Mouse (Mus musculus): ENCODE measurements around the gene Slc38a7. TPM values are rescaled to one million over a fixed set of nuclear protein-coding genes. Genes with fewer than 3 reads are reported as not detected.

The Slc38a7 gene
- polyA plus RNA-seq, 2 experiments: 5.5 to 6.7 TPM

GRCm38 (mm10) chr8:95884491-95884890, 31.2 kb upstream of the Slc38a7 start:
- ATAC-seq (ENCODE audit: insufficient read depth): no peak
- Histone ChIP-seq H3K4me1 (replicated peaks; ENCODE audit: control insufficient read depth in 2 of 2, insufficient read depth in 2 of 2, low read length in 1 of 2) (peaks cover 0 to 14% of the 10 kb centered on the region in 2 experiments; a peak in 3 of 4 replicates), H3K27me3 (ENCODE audit: control insufficient read depth, insufficient read depth, low read length) (no peaks in the 10 kb centered on the region), H3K4me2 (ENCODE audit: low read depth) (peak overlapping the region; percentile 41), H3K27ac (no peak overlapping the region), H3K9ac (replicated peaks) (no peak overlapping the region), H3K36me3 (replicated peaks; ENCODE audit: control insufficient read depth, insufficient read depth, low read depth) (no peaks in the 10 kb centered on the region), H3K9me3 (ENCODE audit: control insufficient read depth, low read length) (no peaks in the 10 kb centered on the region), H3K4me3 (ENCODE audit: insufficient read depth in 1 of 2, low read depth in 2 of 2, low read length in 2 of 2) (no peak overlapping the region)
- 72% methylated on average over 12 of the region's 12 CpGs for WGBS (ENCODE audit: insufficient replicate concordance)
- DNase-seq (ENCODE audit: low read depth in 3 of 3, low spot score in 3 of 3): no peak
- TF ChIP-seq EP300 (IDR thresholded peaks at IDR 0.05; ENCODE audit: low read depth) (no peak), CTCF (IDR thresholded peaks at IDR 0.05; ENCODE audit: low read depth) (no peak)

GRCm38 (mm10) chr8:95882191-95882590, 28.9 kb upstream of the Slc38a7 start:
- DNase-seq (ENCODE audit: low read depth in 3 of 3, low spot score in 3 of 3) (no peak), ATAC-seq (ENCODE audit: insufficient read depth) (no peak)
- no peak overlapping the region for H3K9ac ChIP-seq (replicated peaks)
- WGBS (ENCODE audit: insufficient replicate concordance): 61% methylated on average over 9 of the region's 9 CpGs
- H3K4me3 ChIP-seq (ENCODE audit: insufficient read depth in 1 of 2, low read depth in 2 of 2, low read length in 2 of 2): no peak overlapping the region
- no peak for TF ChIP-seq CTCF (IDR thresholded peaks at IDR 0.05; ENCODE audit: low read depth)
- TF ChIP-seq EP300 (IDR thresholded peaks at IDR 0.05; ENCODE audit: low read depth): no peak
- no peaks in the 10 kb centered on the region for H3K27me3 ChIP-seq (ENCODE audit: control insufficient read depth, insufficient read depth, low read length)
- H3K27ac ChIP-seq: no peak overlapping the region
- peaks cover 3% of the 10 kb centered on the region for H3K36me3 ChIP-seq (replicated peaks; ENCODE audit: control insufficient read depth, insufficient read depth, low read depth)
- H3K4me1 ChIP-seq (replicated peaks; ENCODE audit: control insufficient read depth in 2 of 2, insufficient read depth in 2 of 2, low read length in 1 of 2): peaks cover 0 to 18% of the 10 kb centered on the region in 2 experiments; a peak in 2 of 4 replicates
- H3K4me2 ChIP-seq (ENCODE audit: low read depth): no peak overlapping the region
- no peaks in the 10 kb centered on the region for H3K9me3 ChIP-seq (ENCODE audit: control insufficient read depth, low read length)

- 65% methylated on average over 3 of the region's 3 CpGs for WGBS (ENCODE audit: insufficient replicate concordance)
- Histone ChIP-seq H3K4me3 (ENCODE audit: insufficient read depth in 1 of 2, low read depth in 2 of 2, low read length in 2 of 2) (no peak overlapping the region), H3K27ac (no peak overlapping the region), H3K4me1 (replicated peaks; ENCODE audit: control insufficient read depth in 2 of 2, insufficient read depth in 2 of 2, low read length in 1 of 2) (peaks cover 0 to 13% of the 10 kb centered on the region in 2 experiments; a peak in 2 of 4 replicates), H3K4me2 (ENCODE audit: low read depth) (no peak overlapping the region), H3K27me3 (ENCODE audit: control insufficient read depth, insufficient read depth, low read length) (no peaks in the 10 kb centered on the region), H3K9ac (replicated peaks) (no peak overlapping the region), H3K9me3 (ENCODE audit: control insufficient read depth, low read length) (no peaks in the 10 kb centered on the region), H3K36me3 (replicated peaks; ENCODE audit: control insufficient read depth, insufficient read depth, low read depth) (peaks cover 9% of the 10 kb centered on the region)
- ATAC-seq (ENCODE audit: insufficient read depth) (no peak), DNase-seq (ENCODE audit: low read depth in 3 of 3, low spot score in 3 of 3) (no peak)
- no peak for TF ChIP-seq EP300 (IDR thresholded peaks at IDR 0.05; ENCODE audit: low read depth)
- no peak for TF ChIP-seq CTCF (IDR thresholded peaks at IDR 0.05; ENCODE audit: low read depth)
These were observed 28.2 kb upstream of the Slc38a7 start for GRCm38 (mm10) chr8:95881576-95881975.

DNA sequence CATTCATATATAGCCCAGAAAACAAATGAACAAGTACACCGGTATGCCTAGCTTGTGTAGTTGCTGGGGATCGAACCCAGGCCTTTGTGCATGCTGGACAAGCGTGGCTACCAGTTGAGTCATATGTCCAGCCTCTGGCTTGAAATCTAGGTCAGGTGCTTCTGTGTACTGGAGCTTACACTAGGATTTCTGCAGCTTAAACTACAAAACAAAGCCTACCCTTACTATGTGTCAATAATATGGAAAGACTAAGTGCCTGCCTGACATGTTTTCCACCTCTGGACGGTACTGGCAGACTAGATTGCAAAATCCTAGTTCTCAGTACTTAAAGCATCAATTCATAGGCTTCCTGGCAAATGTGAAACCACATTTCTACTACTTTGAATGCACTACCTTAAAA, 26.5 kb upstream of the Slc38a7 start:
- no peak for TF ChIP-seq EP300 (IDR thresholded peaks at IDR 0.05; ENCODE audit: low read depth)
- no peak for TF ChIP-seq CTCF (IDR thresholded peaks at IDR 0.05; ENCODE audit: low read depth)
- Histone ChIP-seq H3K27ac (no peak overlapping the region), H3K36me3 (replicated peaks; ENCODE audit: control insufficient read depth, insufficient read depth, low read depth) (peaks cover 22% of the 10 kb centered on the region), H3K4me1 (replicated peaks; ENCODE audit: control insufficient read depth in 2 of 2, insufficient read depth in 2 of 2, low read length in 1 of 2) (peaks cover 0 to 6% of the 10 kb centered on the region in 2 experiments; a peak in 2 of 4 replicates), H3K4me3 (ENCODE audit: insufficient read depth in 1 of 2, low read depth in 2 of 2, low read length in 2 of 2) (no peak overlapping the region), H3K27me3 (ENCODE audit: control insufficient read depth, insufficient read depth, low read length) (no peaks in the 10 kb centered on the region), H3K9ac (replicated peaks) (no peak overlapping the region), H3K4me2 (ENCODE audit: low read depth) (no peak overlapping the region), H3K9me3 (ENCODE audit: control insufficient read depth, low read length) (no peaks in the 10 kb centered on the region)
- no peak for ATAC-seq (ENCODE audit: insufficient read depth)
- no peak for DNase-seq (ENCODE audit: low read depth in 3 of 3, low spot score in 3 of 3)
- 70% methylated on average over 4 of the region's 4 CpGs for WGBS (ENCODE audit: insufficient replicate concordance)

GRCm38 (mm10) chr8:95878176-95878962, 25.0 kb upstream of the Slc38a7 start:
- Histone ChIP-seq H3K9ac (replicated peaks) (no peak overlapping the region), H3K4me1 (replicated peaks; ENCODE audit: control insufficient read depth in 2 of 2, insufficient read depth in 2 of 2, low read length in 1 of 2) (peaks cover 0 to 5% of the 10 kb centered on the region in 2 experiments; a peak in 1 of 4 replicates), H3K4me3 (ENCODE audit: insufficient read depth in 1 of 2, low read depth in 2 of 2, low read length in 2 of 2) (no peak overlapping the region), H3K27me3 (ENCODE audit: control insufficient read depth, insufficient read depth, low read length) (no peaks in the 10 kb centered on the region), H3K9me3 (ENCODE audit: control insufficient read depth, low read length) (no peaks in the 10 kb centered on the region), H3K27ac (no peak overlapping the region), H3K36me3 (replicated peaks; ENCODE audit: control insufficient read depth, insufficient read depth, low read depth) (peaks cover 27% of the 10 kb centered on the region), H3K4me2 (ENCODE audit: low read depth) (no peak overlapping the region)
- no peak for DNase-seq (ENCODE audit: low read depth in 3 of 3, low spot score in 3 of 3)
- TF ChIP-seq CTCF (IDR thresholded peaks at IDR 0.05; ENCODE audit: low read depth) (no peak), EP300 (IDR thresholded peaks at IDR 0.05; ENCODE audit: low read depth) (no peak)
- no peak for ATAC-seq (ENCODE audit: insufficient read depth)
- 58% methylated on average over 12 of the region's 12 CpGs for WGBS (ENCODE audit: insufficient replicate concordance)

All from liver, embryonic 14.5 days (tissue).